Mouse (Mus musculus) small intestine, adult 2 months (tissue): Measurements from ENCODE around the gene Gm3486. TPM values are rescaled to one million over a fixed set of nuclear protein-coding genes. Genes with fewer than 3 reads are reported as not detected.
"Not testable (repeated sequence)": the region's sequence is repeated elsewhere in the genome, so short reads cannot be mapped to it uniquely, and the experiment has no call there.

Experiments
- H3K27ac ChIP-seq: fragments of 200-500 bp; 2 replicates; pipeline ENCODE4 v1.5.1; 2012; ENCODE audit warnings: low read depth, low read length, control low read depth, inconsistent platforms; ENCODE audit not compliant: insufficient read depth
- H3K27me3 ChIP-seq: fragments of 200-500 bp; 2 replicates; pipeline ENCODE4 v1.6.1; 2012; ENCODE audit warnings: mild to moderate bottlenecking, moderate library complexity, low read length, inconsistent platforms; ENCODE audit not compliant: control insufficient read depth, insufficient read depth
- H3K36me3 ChIP-seq: fragments of 200-500 bp; 2 replicates; pipeline ENCODE4 v1.6.1; 2012; ENCODE audit warnings: mild to moderate bottlenecking, low read length, control low read depth, inconsistent platforms; ENCODE audit not compliant: control insufficient read depth, insufficient read depth
- H3K4me1 ChIP-seq: fragments of 200-500 bp; 2 replicates; pipeline ENCODE4 v1.6.1; 2012; ENCODE audit warnings: low read length, inconsistent platforms, mixed read lengths; ENCODE audit not compliant: control insufficient read depth, insufficient read depth, insufficient read length
- H3K4me3 ChIP-seq: fragments of 200-500 bp; 2 replicates; pipeline ENCODE4 v1.5.1; 2012; ENCODE audit warnings: low read depth, mild to moderate bottlenecking, control low read depth, inconsistent platforms, low read length, moderate library complexity
- WGBS: fragments of 180-500 bp; shearing (Covaris S2); methylation state at CpG from one replicate; pipeline ENCODE4 v1.1.7; 2018; 5-methylcytosine and 5-hydroxymethylcytosine counted together
- polyA plus RNA-seq: library from polyadenylated mRNA; depleted of rRNA; stranded (reverse); fragments of >200 nt; gene quantifications from 2 replicates; pipeline ENCODE4 v1.2.3, GENCODE M21; 2012; rRNA removed

Gene Gm3486
- polyA plus RNA-seq: not detected in 2 replicates

- H3K27me3 ChIP-seq, H3K36me3 ChIP-seq, H3K4me1 ChIP-seq, H3K4me3 ChIP-seq, H3K27ac ChIP-seq: not testable (repeated sequence)
Observed at GRCm38 (mm10) chr14:41489385-41489784, at the start of gene Gm3486. Gene Gm3486 (minus strand): TSS chr14:41489485.

- H3K36me3 ChIP-seq, H3K27me3 ChIP-seq, H3K4me1 ChIP-seq, H3K4me3 ChIP-seq, H3K27ac ChIP-seq: not testable (repeated sequence)
- 67% methylated on average over 1 of the region's 1 CpGs for WGBS
Observed at GRCm38 (mm10) chr14:41524695-41525094, 35.4 kb upstream of the Gm3486 start.

- not testable (repeated sequence) for H3K27me3 ChIP-seq, H3K36me3 ChIP-seq, H3K27ac ChIP-seq, H3K4me1 ChIP-seq, H3K4me3 ChIP-seq
- 69% methylated on average over 5 of the region's 5 CpGs for WGBS
Observed at GRCm38 (mm10) chr14:41520683-41521082, 31.4 kb upstream of the Gm3486 start.

- not testable (repeated sequence) for H3K4me1 ChIP-seq, H3K27ac ChIP-seq, H3K27me3 ChIP-seq, H3K4me3 ChIP-seq, H3K36me3 ChIP-seq
- no CpG with 5 or more reads among the region's 2 CpGs for WGBS
Observed at GRCm38 (mm10) chr14:41453418-41453817, 35.9 kb downstream of the Gm3486 start, which contains the start of gene Gm7954. Gene Gm7954 (minus strand): TSS chr14:41453518.

Other genes starting within 250 kb of the Gm3486 start
- gene Gm2832, start 210.7 kb downstream of the Gm3486 start, polyA plus RNA-seq: not detected in 2 replicates
- not detected in 2 replicates for gene Gm5798, start 140.9 kb downstream of the Gm3486 start, polyA plus RNA-seq
- gene Gm7945, start 103.1 kb downstream of the Gm3486 start, polyA plus RNA-seq: not detected in 2 replicates
- not detected in 2 replicates for gene Gm6482, start 81.2 kb downstream of the Gm3486 start, polyA plus RNA-seq
- not detected in 2 replicates for gene Gm7954, start 36.0 kb downstream of the Gm3486 start, polyA plus RNA-seq
- not detected in 2 replicates for gene Gm7970, start 66.1 kb upstream of the Gm3486 start, polyA plus RNA-seq
- not detected in 2 replicates for gene 1700049E17Rik2, start 83.7 kb upstream of the Gm3486 start, polyA plus RNA-seq
- not detected in 2 replicates for gene Gm3072, start 135.1 kb upstream of the Gm3486 start, polyA plus RNA-seq
- gene Gm3676, start 157.0 kb upstream of the Gm3486 start, polyA plus RNA-seq: not detected in 2 replicates
- gene Gm8068, start 212.4 kb upstream of the Gm3486 start, polyA plus RNA-seq: not detected in 2 replicates